Mouse (Mus musculus): ENCODE data around the gene Olfr46.
"Not testable (repeated sequence)": the region's sequence is repeated elsewhere in the genome, so short reads cannot be mapped to it uniquely, and the experiment has no call there.

Gene Olfr46

GRCm38 (mm10) chr7:140600969-140601368 lies at the start of gene Olfr46:
Gene Olfr46, plus strand, starts transcription at chr7:140601269.
- not testable (repeated sequence) for DNase-seq (ENCODE audit: low read depth, low spot score)

- DNase-seq (ENCODE audit: low read depth, low spot score): no peak
Measured at GRCm38 (mm10) chr7:140567586-140567985, 33.5 kb upstream of the Olfr46 start, which contains the start of gene Olfr538. Gene Olfr538, plus strand, starts transcription at chr7:140567886.

- not testable (repeated sequence) for DNase-seq (ENCODE audit: low read depth, low spot score)
Measured at GRCm38 (mm10) chr7:140628670-140629069, 27.6 kb downstream of the Olfr46 start, which contains the start of gene Olfr61. Gene Olfr61, plus strand, starts transcription at chr7:140628970.

GRCm38 (mm10) chr7:140630559-140630958 lies 29.5 kb downstream of the Olfr46 start:
- DNase-seq (ENCODE audit: low read depth, low spot score): no peak

GRCm38 (mm10) chr7:140646152-140646551 lies 45.1 kb downstream of the Olfr46 start, which contains the start of gene Olfr53:
Gene Olfr53, plus strand, starts transcription at chr7:140646452.
- no peak for DNase-seq (ENCODE audit: low read depth, low spot score)

GRCm38 (mm10) chr7:140659630-140660029 lies 58.6 kb downstream of the Olfr46 start, which contains the start of gene Olfr539:
Gene Olfr539, plus strand, starts transcription at chr7:140659930.
- DNase-seq (ENCODE audit: low read depth, low spot score): no peak
